Mouse (Mus musculus) kidney, embryonic 16.5 days (tissue): ENCODE results near the gene Tmigd3. TPM values are rescaled to one million over a fixed set of nuclear protein-coding genes. Genes with fewer than 3 reads are reported as not detected.

Source experiments
- ATAC-seq: fragments of 200-750 bp; cut with Nextera tagmentation; 2 replicates; pipeline ENCODE4 v1.8.0; 2017; ENCODE audit warnings: moderate TSS enrichment; ENCODE audit not compliant: low FRiP score, low TSS enrichment
- H3K27ac ChIP-seq: fragments of 300-500 bp; sonication (generic); 2 replicates; pipeline ENCODE4 v1.5.1; 2014; ENCODE audit warnings: low read length
- H3K27me3 ChIP-seq: fragments of 300-500 bp; sonication (generic); 2 replicates; pipeline ENCODE4 v1.6.1; 2014; ENCODE audit warnings: low read length, control low read depth, mixed read lengths; ENCODE audit not compliant: insufficient read depth
- H3K36me3 ChIP-seq: fragments of 300-500 bp; sonication (generic); 2 replicates; pipeline ENCODE4 v1.6.1; 2014; ENCODE audit warnings: low read length, control low read depth, mixed read lengths; ENCODE audit not compliant: insufficient read depth
- H3K4me1 ChIP-seq: fragments of 300-500 bp; sonication (generic); 2 replicates; pipeline ENCODE4 v1.6.1; 2014; ENCODE audit warnings: low read length, control low read depth, mixed read lengths; ENCODE audit not compliant: insufficient read depth
- H3K4me2 ChIP-seq: fragments of 300-500 bp; sonication (generic); replicated peaks from 2 replicates; pipeline ENCODE4 v1.6.1; 2014; ENCODE audit warnings: low read depth, low read length
- H3K4me3 ChIP-seq: fragments of 300-500 bp; sonication (generic); 2 replicates; pipeline ENCODE4 v1.5.1; 2014; ENCODE audit warnings: mild to moderate bottlenecking, low read length
- H3K9ac ChIP-seq: fragments of 300-500 bp; sonication (generic); replicated peaks from 2 replicates; pipeline ENCODE4 v1.6.1; 2014; ENCODE audit warnings: low read length
- H3K9me3 ChIP-seq: fragments of 300-500 bp; sonication (generic); 2 replicates; pipeline ENCODE4 v1.6.1; 2016; ENCODE audit warnings: low read length, control low read depth
- WGBS: fragments of 180-500 bp; shearing (Covaris S2); extraction: QIAGEN DNeasy Blood & Tissue Kit; methylation state at CpG from one replicate; pipeline ENCODE4 v1.1.7; 2014; 5-methylcytosine and 5-hydroxymethylcytosine counted together
- polyA plus RNA-seq: library from polyadenylated mRNA; unstranded; fragments of >200 nt; fragmentation: Nextera tagmentation; extraction: Ambion mirVana; gene quantifications from 2 replicates; pipeline ENCODE4 v1.2.1, GENCODE M21; 2015

Gene Tmigd3
- polyA plus RNA-seq, 1 experiment from 2014 or later, result not detected

- peak; percentile 69; the same call in 1 of the 2 replicates for ATAC-seq
Observed at GRCm38 (mm10) chr3:105927561-105928194, 57.0 kb downstream of the Tmigd3 start.

GRCm38 (mm10) chr3:105928195-105928569 is 57.5 kb downstream of the Tmigd3 start:
- Histone ChIP-seq H3K9me3 (no peaks in the 10 kb centered on the region), H3K36me3 (no peaks in the 10 kb centered on the region), H3K4me1 (no peaks in the 10 kb centered on the region), H3K27ac (no peak overlapping the region), H3K27me3 (no peaks in the 10 kb centered on the region), H3K4me2 (no peak overlapping the region), H3K4me3 (no peak overlapping the region), H3K9ac (no peak overlapping the region)
- no peak; the same call in 1 of the 2 replicates for ATAC-seq
- WGBS, result 92% methylated on average over 3 of the region's 3 CpGs

More at GRCm38 (mm10) chr3:105927561-105928194, 57.0 kb downstream of the Tmigd3 start:
- no peak overlapping the region for H3K9ac ChIP-seq
- no peaks in the 10 kb centered on the region for H3K36me3 ChIP-seq
- H3K4me1 ChIP-seq, result no peaks in the 10 kb centered on the region
- no peak overlapping the region for H3K27ac ChIP-seq
- WGBS, result 33% methylated on average over 7 of the region's 7 CpGs
- H3K27me3 ChIP-seq, result no peaks in the 10 kb centered on the region
- H3K4me3 ChIP-seq, result no peak overlapping the region
- H3K4me2 ChIP-seq, result no peak overlapping the region
- H3K9me3 ChIP-seq, result no peaks in the 10 kb centered on the region

- H3K4me3 ChIP-seq, result no peak overlapping the region
- H3K4me2 ChIP-seq, result no peak overlapping the region
- no peaks in the 10 kb centered on the region for H3K4me1 ChIP-seq
- H3K36me3 ChIP-seq, result no peaks in the 10 kb centered on the region
- ATAC-seq, result no peak
- no peaks in the 10 kb centered on the region for H3K9me3 ChIP-seq
- H3K9ac ChIP-seq, result no peak overlapping the region
- no peak overlapping the region for H3K27ac ChIP-seq
- WGBS, result 85% methylated on average over 6 of the region's 6 CpGs
- no peaks in the 10 kb centered on the region for H3K27me3 ChIP-seq
Observed at GRCm38 (mm10) chr3:105928781-105929180, 58.1 kb downstream of the Tmigd3 start.

GRCm38 (mm10) chr3:105929821-105930220 is 59.1 kb downstream of the Tmigd3 start:
- H3K27ac ChIP-seq, result no peak overlapping the region
- H3K27me3 ChIP-seq, result no peaks in the 10 kb centered on the region
- WGBS, result 81% methylated on average over 7 of the region's 7 CpGs
- H3K9me3 ChIP-seq, result no peaks in the 10 kb centered on the region
- H3K36me3 ChIP-seq, result no peaks in the 10 kb centered on the region; the same call in 1 of the 2 replicates
- no peaks in the 10 kb centered on the region for H3K4me1 ChIP-seq
- no peak overlapping the region for H3K4me3 ChIP-seq
- H3K4me2 ChIP-seq, result no peak overlapping the region
- no peak for ATAC-seq
- no peak overlapping the region for H3K9ac ChIP-seq

GRCm38 (mm10) chr3:105931095-105931494 is 60.4 kb downstream of the Tmigd3 start:
- ATAC-seq, result no peak
- no peak overlapping the region for H3K4me2 ChIP-seq
- 87% methylated on average over 2 of the region's 2 CpGs for WGBS
- no peaks in the 10 kb centered on the region for H3K27me3 ChIP-seq
- no peaks in the 10 kb centered on the region for H3K9me3 ChIP-seq
- H3K4me3 ChIP-seq, result no peak overlapping the region
- no peaks in the 10 kb centered on the region; the same call in 1 of the 2 replicates for H3K36me3 ChIP-seq
- H3K9ac ChIP-seq, result no peak overlapping the region
- no peak overlapping the region for H3K27ac ChIP-seq
- H3K4me1 ChIP-seq, result no peaks in the 10 kb centered on the region

- H3K9me3 ChIP-seq, result no peaks in the 10 kb centered on the region
- H3K4me2 ChIP-seq, result no peak within 1 kb of the TSS
- no peak within 1 kb of the TSS for H3K27ac ChIP-seq
- H3K27me3 ChIP-seq, result no peaks in the 10 kb centered on the region
- ATAC-seq, result no peak
- WGBS, result 66% methylated on average over 8 of the region's 8 CpGs
- H3K4me1 ChIP-seq, result no peaks in the 10 kb centered on the region
- no peak within 1 kb of the TSS for H3K4me3 ChIP-seq
- H3K9ac ChIP-seq, result no peak within 1 kb of the TSS
- H3K36me3 ChIP-seq, result peaks cover under 1% of the 10 kb centered on the region
Observed at GRCm38 (mm10) chr3:105932240-105933071, 61.8 kb downstream of the Tmigd3 start, which contains the start of gene I830077J02Rik. Gene I830077J02Rik (minus strand): TSS chr3:105932664.

- no peak overlapping the region for H3K4me2 ChIP-seq
- 94% methylated on average over 6 of the region's 6 CpGs for WGBS
Observed at GRCm38 (mm10) chr3:105933926-105934325, 63.2 kb downstream of the Tmigd3 start.

GRCm38 (mm10) chr3:105935033-105935432 is 64.3 kb downstream of the Tmigd3 start:
- no peak overlapping the region for H3K4me2 ChIP-seq
- no peak for ATAC-seq
- no peak overlapping the region for H3K27ac ChIP-seq
- no peak overlapping the region for H3K9ac ChIP-seq
- H3K36me3 ChIP-seq, result peaks cover 5% of the 10 kb centered on the region
- no peaks in the 10 kb centered on the region for H3K9me3 ChIP-seq
- no peaks in the 10 kb centered on the region for H3K27me3 ChIP-seq
- no peaks in the 10 kb centered on the region for H3K4me1 ChIP-seq
- 78% methylated on average over 5 of the region's 5 CpGs for WGBS
- H3K4me3 ChIP-seq, result no peak overlapping the region

More at GRCm38 (mm10) chr3:105933926-105934325, 63.2 kb downstream of the Tmigd3 start:
- H3K27ac ChIP-seq, result no peak overlapping the region
- ATAC-seq, result no peak
- H3K9me3 ChIP-seq, result no peaks in the 10 kb centered on the region
- peaks cover 5% of the 10 kb centered on the region for H3K36me3 ChIP-seq
- H3K4me3 ChIP-seq, result no peak overlapping the region
- no peak overlapping the region for H3K9ac ChIP-seq
- no peaks in the 10 kb centered on the region for H3K27me3 ChIP-seq
- H3K4me1 ChIP-seq, result no peaks in the 10 kb centered on the region

- WGBS, result 86% methylated on average over 4 of the region's 4 CpGs
- Histone ChIP-seq H3K4me3 (no peak overlapping the region), H3K4me2 (no peak overlapping the region), H3K9me3 (no peaks in the 10 kb centered on the region), H3K36me3 (peaks cover 10% of the 10 kb centered on the region), H3K27me3 (no peaks in the 10 kb centered on the region), H3K9ac (no peak overlapping the region), H3K4me1 (no peaks in the 10 kb centered on the region), H3K27ac (no peak overlapping the region)
- no peak for ATAC-seq
Observed at GRCm38 (mm10) chr3:105936111-105936510, 65.4 kb downstream of the Tmigd3 start.

GRCm38 (mm10) chr3:105951348-105951747 is 80.6 kb downstream of the Tmigd3 start:
- H3K27ac ChIP-seq, result no peak overlapping the region
- ATAC-seq, result no peak

More at GRCm38 (mm10) chr3:105951348-105951747, 80.6 kb downstream of the Tmigd3 start:
- Histone ChIP-seq H3K36me3 (peaks cover 56% of the 10 kb centered on the region), H3K27me3 (no peaks in the 10 kb centered on the region), H3K9ac (no peak overlapping the region), H3K9me3 (no peaks in the 10 kb centered on the region), H3K4me3 (no peak overlapping the region), H3K4me2 (no peak overlapping the region), H3K4me1 (peaks cover 3% of the 10 kb centered on the region; the same call in 1 of the 2 replicates)
- WGBS, result 95% methylated on average over 7 of the region's 7 CpGs
